Mouse (Mus musculus) regulatory T cell (primary cell): ENCODE measurements at regions not wholly inside any gene's neighbourhood (a gene's known extent, or its start where the extent isn't known, plus 50 kb on each side); places are given as distances from the start of the nearest gene placed in this dataset.

Source experiments
- in situ Hi-C: fragments of 300-600 bp; cut with MboI, MseI; formaldehyde crosslinking; loops from one replicate; pipeline ENCODE4 v1.15.1; 2025; ENCODE audit warnings: high pct_unique_total_duplicates

DNA sequence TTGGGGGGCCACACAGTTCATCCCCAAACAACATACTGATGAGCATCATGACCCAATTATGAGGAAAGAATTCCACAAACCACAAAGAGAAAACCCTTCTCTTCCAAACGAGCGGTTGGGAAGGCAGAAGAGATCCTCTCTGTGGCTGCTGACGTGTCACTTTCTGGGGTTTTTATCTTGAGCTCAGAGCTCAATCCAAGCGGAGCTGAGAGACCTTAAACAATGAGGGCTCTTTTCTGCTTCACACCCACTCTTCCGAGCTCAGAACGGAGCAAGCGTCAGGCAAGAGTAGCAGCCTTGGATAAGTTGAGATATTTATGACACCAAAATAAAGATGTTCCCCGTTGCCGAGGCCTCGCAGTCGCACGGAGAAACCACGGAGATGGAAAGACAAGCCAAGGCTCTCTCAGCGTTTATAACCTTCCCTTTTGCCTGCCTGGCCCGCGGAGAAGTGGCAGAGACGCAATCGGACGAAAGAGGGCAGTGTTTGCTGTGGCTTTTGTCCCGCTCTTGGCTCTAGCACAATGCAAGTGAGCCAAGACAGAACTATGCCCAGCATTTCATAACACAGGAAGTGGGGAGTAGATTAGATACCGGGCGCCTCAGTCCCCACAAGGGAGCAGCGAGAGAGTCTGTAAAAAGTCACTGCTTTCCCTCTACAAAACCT, 100.7 kb downstream of the Chic2 start:
- in situ Hi-C loops = loop anchor here (5.0 kb wide), 1 partner anchor 208 kb away; the partner anchor contains the start of gene Pdgfra

DNA sequence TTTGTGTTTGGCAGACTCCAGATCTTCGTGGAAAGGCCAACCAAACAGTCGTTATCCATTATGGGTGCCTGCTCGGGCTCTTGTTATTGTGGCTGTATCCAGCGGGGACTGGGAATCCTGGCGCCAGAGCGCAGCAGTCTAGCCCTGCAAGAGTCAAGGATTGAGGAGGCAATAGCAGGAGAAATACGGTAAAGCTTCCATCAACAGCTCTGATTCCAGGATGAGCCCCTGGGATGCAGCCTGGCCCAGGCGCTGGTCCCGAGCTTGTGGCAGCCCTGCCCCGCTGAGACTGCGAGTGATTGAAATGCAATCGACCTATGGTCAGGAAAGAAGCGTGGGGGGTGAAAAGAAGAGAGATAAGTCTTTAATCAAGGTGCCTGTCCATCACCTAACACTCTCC, 103.1 kb downstream of the Chic2 start:
- in situ Hi-C loops = loop anchor here (5.0 kb wide), 1 partner anchor 211 kb away; the partner anchor contains the start of gene Pdgfra

DNA sequence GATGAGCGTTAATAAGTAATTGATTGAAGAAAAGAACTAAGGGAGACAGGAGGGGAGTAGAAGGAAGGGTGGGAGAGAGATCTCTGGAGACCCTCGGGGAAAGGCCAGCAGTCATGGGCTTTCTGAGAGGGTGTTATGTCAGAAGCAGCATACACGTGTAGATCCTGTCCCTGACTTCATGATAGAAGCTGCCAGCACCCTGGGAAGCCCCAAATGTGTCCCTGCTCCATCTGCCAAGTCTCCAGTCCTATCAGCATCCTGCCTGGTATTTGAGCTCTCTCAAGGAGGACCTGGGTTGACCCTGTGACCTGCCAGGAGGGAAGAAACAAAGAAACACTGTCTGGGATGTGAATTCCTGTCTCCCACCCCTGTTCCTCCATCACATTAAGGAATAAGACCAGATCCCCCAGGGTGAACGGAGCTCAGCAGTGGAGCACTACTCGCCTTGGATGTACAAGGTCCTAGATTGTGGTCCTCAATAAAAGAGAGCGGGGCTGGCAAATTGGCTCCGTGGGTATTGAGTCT, 107.1 kb downstream of the Chic2 start:
- in situ Hi-C loops = no loop called here

DNA sequence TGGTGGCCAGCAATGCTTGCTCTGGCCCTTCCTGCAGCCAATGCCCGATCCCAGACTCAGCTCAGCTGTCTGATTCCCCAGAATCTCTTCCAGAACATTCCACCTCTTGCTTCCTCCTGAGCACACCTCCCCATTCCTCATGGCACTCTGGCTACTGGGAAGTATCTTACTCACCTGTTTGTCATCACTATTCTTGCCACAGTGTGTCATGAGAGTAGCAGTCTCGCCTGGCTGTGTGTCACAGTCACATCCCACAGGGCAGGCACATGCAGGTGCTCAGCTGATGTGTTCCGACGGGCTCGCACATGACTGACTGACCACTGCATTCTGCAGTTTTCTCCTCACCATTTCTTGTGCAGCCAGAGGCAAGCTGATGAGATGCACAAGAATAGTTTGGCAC, 108.5 kb downstream of the Chic2 start:
- in situ Hi-C loops = no loop called here

DNA sequence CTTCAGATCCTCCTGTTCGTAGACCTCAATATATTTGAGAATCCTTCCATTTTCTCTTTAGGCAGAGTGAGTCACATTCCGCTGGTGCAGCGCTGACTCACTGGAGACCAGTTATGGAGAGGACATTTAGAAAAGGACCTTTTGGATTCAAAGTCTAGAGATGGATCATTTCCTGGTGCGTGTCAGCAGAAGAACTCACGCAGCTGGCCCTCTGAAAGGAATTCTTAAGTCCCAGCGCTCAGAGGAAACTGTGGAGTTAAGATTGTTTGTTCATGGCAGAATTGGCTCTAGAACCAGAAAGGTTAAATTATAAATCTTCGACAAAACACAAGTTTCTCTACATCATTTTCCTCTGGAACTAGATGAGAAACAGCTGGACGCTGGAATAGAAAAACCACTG, 108.9 kb downstream of the Chic2 start:
- in situ Hi-C loops = no loop called here

DNA sequence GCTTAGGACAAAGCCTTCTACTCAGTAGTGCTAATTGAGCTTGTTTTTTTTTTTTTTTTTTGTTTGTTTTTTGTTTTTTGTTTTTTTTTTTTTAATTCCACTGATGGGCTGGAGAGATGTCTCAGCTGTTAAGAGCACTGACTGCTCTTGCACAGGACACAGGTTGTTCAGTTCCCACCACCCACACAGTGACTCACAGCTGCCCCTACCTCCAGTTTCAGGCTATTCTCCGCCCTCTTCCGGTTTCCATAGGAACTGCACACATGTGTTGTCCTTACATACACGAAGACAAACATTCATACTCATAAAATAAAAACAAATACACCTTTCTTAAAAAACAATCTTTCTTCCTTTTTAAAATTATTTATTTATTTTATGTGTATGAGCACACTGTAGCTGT, 111.3 kb downstream of the Chic2 start:
- in situ Hi-C loops = no loop called here

DNA sequence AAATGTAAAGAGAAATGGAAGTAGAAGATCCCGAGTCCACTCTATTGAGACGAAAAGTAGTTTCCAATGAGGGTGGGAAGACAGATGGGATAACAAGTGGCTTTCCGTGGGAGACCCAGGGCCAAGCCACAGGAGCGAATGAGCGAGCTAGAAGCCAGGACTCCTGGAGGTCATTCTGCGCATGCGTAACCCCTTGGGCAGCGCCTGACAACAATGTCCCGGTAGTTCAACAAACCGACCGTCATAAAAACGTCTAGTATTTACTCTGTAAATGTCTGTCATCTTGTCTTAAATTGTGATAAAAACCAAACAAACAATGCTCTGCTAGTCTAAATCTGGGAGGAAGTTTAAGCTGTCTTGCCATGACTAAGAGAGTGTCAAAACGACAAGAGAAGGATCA, 112.4 kb downstream of the Chic2 start:
- in situ Hi-C loops = no loop called here

DNA sequence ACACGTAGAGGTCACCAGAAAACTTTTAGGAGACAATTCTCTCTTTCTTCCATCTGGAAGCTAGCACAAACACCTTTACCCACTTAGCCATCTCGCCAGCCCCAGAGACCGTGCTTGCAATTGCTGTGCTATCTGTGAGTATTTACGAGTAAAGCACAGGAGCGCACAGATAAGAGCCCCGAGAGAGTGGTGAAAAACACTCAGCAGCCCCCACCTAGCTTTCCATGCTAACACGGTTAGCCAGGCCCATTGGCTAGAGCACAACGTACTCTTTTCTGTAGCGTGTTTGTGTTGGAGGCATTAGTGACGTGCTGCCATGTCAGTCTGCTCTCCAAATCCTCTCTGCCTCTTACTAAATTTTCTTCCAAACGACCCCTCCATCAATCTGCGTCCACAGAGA, 112.8 kb downstream of the Chic2 start:
- in situ Hi-C loops = no loop called here

DNA sequence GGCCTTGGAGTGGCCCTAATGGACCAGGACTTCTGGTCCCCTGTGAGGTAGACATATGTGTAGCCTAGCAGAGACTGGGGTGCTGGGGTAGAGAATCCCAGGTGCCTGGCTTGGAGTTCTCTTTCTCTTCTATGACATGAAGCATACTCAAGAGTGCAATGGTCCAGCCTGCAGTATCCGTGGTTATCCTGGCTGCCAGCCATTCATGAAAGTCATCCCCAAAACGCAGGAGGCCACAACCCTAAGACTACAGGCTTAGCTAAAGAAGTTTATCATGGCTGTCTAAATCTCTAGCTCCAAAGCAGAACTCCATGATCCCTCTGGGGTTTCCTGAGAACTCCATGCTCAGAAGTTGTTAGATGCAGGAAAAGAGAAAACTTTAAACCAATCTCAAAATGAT, 117.0 kb downstream of the Chic2 start:
- in situ Hi-C loops = loop anchor here (10.0 kb wide), 1 partner anchor 303 kb away; no protein-coding TSS in a partner anchor

DNA sequence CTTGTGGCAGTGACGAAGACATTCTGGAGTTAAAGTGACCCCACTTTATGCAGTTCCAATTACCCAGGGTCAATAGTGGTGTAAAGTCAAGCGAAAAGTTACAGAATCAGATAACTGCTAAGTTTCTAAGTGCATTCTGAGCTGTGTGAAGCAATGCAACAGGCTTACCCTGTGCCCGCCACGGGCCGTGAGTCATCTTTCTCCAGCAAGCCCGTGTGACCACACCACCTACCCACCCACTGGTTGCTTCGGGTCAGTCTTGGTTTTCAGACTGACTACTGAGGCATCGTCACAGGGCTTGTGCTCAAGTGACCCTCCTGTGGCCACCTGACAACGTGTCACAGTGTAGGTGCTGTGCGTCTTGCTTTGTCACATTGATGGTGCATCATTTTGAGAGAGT, 118.8 kb downstream of the Chic2 start:
- in situ Hi-C loops = loop anchor here (10.0 kb wide), 1 partner anchor 301 kb away; no protein-coding TSS in a partner anchor

DNA sequence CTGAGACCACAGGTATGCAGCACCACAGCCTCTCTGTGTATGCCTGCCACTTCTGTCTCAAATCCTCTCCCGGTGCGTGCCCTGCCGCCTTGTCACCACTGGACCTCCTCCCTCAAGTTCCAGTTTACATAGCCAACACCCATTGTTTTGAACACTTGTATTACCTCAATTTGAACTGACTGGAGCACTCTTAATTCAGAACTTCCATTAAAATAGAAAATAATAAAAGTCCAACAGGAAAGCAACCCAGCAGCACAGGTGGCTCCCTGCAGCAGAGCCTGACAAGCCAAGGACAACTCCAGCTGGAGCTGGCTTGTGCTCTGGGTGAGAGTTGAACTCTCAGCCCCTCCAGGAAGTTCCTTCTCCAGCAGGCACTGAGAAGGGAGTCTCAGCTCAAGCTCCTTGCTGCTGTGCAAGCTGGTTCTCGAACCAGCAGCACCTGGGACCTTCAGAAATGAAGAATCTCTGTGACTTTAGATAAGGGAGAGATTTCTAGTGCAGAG, 120.5 kb downstream of the Chic2 start:
- in situ Hi-C loops = loop anchor here (10.0 kb wide), 1 partner anchor 299 kb away; no protein-coding TSS in a partner anchor

DNA sequence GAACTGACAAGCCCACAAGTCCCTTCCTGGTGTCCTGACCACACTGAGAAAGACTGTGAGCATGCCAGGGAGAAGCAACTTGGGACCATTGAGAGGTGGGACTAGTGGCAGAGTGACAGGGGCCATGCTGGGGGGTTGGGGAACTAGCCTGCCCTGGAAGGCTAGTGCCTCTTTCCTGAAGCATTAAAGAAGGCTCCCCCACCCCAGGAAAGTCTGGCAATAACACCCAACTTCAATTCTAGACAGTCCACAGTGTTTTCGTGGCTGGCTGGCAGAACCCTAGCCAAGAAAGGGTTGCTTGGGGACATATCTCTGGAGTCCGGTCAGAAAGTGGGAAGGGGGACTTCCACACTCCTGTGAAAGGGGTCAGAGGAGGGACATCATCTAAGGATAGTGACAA, 121.2 kb downstream of the Chic2 start:
- in situ Hi-C loops = loop anchor here (10.0 kb wide), 1 partner anchor 299 kb away; no protein-coding TSS in a partner anchor

DNA sequence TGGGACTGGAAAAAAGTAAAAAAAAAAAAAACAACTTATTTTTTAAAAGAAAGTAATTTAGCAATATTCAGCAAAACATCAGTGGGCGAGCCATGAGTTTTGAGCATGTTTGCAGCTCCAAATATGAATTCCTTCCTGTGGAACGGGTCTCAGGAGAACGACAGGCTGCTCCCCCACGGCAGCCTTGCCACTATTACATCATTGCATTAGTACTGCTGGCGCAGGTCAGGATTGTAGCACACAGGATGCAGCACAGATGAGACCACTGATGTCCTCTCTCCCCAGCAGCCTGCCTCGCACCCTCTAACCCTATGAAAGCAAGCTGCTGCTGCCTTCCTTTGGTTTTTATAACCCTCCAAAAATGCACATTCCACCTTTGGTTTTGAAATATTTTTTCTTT, 121.7 kb downstream of the Chic2 start:
- in situ Hi-C loops = loop anchor here (10.0 kb wide), 1 partner anchor 298 kb away; no protein-coding TSS in a partner anchor

DNA sequence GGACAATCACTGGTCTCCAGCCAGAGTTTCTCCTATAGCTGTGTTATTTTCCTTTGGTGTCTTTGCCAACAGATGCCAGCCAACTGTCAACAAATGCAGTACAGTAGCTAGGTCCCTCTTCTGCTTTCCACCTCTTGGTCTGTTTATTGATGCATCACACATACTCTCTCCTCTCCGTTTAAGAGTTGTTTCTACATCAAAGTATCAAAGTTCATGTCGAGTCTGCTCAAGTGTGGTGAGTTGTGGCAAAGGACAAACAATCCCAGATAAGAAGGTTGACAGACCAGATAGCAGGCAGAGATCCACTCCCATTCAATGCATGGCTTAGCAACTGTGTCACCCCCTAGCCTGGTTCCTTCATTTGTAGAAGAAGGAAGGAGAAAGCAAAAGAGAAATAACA, 123.6 kb downstream of the Chic2 start:
- in situ Hi-C loops = loop anchor here (10.0 kb wide), 1 partner anchor 296 kb away; no protein-coding TSS in a partner anchor

DNA sequence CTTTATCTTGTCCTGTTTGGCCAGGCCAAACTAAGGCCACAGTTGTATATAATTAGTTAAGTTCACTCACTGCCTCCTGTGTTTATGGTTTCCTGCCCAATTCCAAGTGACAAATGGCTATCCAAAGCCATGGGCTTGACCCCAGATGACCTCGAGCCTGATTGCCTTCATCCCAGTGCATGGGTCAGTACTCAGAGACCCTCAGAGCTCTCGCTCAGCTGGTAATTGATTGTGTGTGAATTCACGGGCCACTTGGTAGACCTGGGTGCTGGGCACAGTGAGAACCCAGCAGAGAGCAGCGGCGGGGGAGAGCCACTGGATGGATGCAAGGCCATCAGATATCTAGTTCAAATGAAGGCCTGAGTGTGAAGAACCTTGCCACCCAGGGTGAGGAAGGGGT, 124.1 kb downstream of the Chic2 start:
- in situ Hi-C loops = loop anchor here (10.0 kb wide), 1 partner anchor 296 kb away; no protein-coding TSS in a partner anchor

DNA sequence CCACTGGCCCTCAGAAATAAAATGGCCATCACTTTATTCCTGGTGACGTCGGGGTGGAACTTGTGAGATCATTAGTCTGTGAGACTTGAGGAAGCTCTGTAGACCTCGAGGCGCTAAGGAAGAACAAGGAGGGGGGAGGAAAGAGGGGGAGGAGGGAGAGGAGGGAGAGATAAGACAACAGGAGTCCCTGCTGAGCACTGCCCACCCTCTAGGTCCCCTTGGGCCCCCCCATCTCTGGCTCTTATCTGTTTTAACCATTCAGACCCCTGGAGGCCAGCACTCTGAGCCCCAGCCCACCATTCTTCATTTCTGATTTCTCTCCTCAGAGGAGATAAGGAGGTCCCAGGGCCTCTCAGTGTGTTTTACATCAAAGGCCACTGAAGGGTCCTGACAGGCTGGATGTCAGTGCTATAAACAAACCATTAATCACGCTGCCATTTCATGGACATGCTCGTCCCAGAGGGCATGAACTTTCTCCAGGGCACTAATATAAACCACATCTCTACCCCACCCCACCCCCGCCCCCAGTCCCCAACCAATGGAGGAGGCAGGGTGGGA, 139.0 kb downstream of the Chic2 start:
- in situ Hi-C loops = no loop called here

DNA sequence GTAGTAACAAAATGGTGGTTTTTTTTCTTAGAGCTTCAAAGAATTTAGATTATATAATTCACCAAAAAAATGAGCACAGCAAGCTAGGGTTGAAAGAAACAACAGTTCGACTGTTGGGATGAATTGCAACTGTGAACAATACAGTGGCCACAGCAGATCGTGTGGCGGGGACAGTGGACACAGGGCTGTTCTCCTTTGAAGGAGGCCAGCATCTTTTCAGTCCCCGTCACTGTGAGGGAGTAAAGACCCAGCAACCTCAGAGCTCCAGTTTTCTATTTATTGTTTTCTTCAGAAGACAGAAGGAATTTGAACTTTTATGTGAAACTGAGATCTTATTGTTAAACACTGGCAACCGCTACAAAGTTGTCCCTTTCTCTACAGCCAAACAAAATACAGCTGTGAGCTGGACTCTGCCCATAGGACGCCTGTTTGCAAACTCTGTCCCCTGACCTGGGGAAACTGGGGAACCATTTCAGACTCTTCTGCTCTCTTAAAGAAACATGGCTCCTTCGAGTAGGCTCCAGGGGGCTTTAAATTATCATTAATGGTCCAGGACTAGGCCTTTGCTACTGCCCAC, 139.6 kb downstream of the Chic2 start:
- in situ Hi-C loops = no loop called here

DNA sequence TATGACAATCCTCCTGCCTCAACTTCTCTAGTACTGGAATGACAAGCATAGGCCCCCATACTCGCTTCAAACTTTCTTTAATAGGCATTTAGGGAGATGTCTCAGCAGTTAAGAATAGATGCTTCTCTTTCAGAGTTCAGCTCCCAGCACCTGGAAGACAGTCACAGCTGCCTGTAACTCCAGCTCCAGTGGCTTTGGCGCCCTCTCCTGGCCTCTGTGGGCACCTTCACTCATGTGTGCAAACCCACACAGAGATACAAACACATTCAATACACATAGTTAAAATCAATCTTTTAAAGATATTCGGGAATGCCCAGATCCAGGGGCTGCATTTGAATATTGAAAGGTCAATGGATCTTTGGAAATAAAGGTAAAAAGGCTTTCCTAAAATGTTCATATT, 140.2 kb downstream of the Chic2 start:
- in situ Hi-C loops = no loop called here

DNA sequence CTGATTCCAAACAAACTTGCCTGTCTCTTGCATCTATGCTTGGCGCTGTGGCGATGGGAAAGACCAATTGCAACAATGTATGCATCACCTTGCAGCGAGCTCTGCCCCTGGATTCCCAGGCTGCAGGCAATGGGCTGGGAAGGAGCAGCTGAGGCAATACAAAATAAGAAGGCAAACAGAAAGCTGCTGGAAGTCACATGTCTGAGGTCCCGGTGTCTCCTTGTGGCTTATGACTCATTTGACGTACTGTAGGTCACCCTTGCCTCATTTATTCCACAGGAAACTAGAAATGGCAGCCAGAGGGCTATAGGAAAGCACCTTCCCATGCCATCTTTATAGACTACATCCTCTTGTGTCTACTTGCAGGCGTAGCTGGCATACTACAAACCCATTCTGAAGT, 140.9 kb downstream of the Chic2 start:
- in situ Hi-C loops = no loop called here

DNA sequence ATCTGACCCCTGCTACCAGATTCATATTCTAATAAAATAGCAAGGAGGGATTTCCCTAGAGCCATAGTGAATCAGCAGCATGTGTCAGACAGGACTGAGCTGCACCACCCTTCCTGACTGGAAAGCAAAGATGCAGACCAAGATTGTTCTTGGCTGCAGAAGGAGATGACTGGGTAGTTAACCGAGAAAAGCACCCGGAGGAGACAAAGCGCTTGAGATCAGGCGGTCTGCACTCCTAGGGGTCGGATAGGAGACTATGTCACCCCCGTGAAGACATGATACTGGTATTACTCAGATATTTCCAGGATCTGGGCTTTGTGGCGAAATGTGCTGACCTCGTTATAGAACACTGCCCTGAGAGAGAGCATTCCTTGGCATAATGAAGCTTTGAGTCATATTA, 147.4 kb downstream of the Chic2 start:
- in situ Hi-C loops = no loop called here

DNA sequence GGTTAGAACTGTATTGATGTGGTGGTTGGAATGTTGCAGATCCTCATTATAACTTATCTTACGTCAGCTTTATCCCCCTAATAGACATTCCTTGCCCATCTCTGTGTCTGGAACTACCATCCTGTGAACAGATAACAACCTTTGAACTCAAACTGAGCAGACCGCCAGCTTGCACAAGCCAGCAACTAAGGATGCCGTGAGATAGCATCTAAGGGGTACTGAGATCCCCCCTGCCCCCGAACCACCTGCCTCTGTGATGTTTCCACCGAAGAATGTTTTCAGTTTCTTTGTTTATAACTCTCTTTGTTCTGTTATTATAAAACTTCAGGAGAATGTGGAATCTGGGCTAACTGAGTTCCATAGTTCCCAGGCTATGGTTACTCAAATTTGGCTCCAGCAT, 151.3 kb downstream of the Chic2 start:
- in situ Hi-C loops = no loop called here

DNA sequence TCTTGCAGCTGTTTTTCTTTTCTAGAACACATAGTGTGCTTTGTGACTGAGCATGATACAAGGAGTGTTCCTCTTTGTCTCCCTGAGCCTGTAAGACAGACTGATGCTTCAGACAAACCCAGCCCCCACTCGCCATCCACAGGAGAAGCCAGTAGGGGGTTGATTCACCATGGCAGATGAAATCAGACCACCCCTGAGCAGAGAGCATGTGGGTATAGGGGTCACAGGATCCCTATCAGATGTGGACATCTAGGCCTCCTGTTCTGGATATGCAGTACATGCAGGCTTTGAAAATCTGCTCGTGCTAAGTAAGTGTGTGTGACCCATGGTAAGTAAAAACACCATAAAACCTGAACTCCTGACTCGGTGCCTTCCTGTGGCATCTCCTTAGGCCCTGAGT, 153.0 kb downstream of the Chic2 start:
- in situ Hi-C loops = no loop called here
